Mouse (Mus musculus) embryonic fibroblast, embryonic 13.5 days (primary cell): Measurements from ENCODE around the gene Lmo7. TPM values are rescaled to one million over a fixed set of nuclear protein-coding genes. Genes with fewer than 3 reads are reported as not detected.

ENCODE experiments used
- H3K27ac ChIP-seq: 2 replicates; pipeline ENCODE4 v1.5.1; 2012; ENCODE audit warnings: low read length, control low read depth, inconsistent platforms; ENCODE audit not compliant: insufficient read depth
- H3K4me1 ChIP-seq: 2 replicates; pipeline ENCODE4 v1.6.1; 2011; ENCODE audit warnings: low read length; ENCODE audit not compliant: control insufficient read depth, insufficient read depth
- H3K4me3 ChIP-seq: 2 replicates; pipeline ENCODE4 v1.5.1; 2011; ENCODE audit warnings: mild to moderate bottlenecking, control low read depth, low read length; ENCODE audit not compliant: insufficient read depth
- CTCF ChIP-seq: IDR thresholded peaks from 2 replicates; pipeline ENCODE4 v1.5.1; 2011; ENCODE audit warnings: mild to moderate bottlenecking, control low read depth, low read length, moderate library complexity, borderline replicate concordance; ENCODE audit not compliant: insufficient read depth
- POLR2A ChIP-seq: IDR thresholded peaks from 2 replicates; pipeline ENCODE4 v1.6.1; 2011; ENCODE audit warnings: low read depth, mild to moderate bottlenecking, control low read depth, low read length, moderate library complexity
- polyA plus RNA-seq: library from polyadenylated mRNA; stranded (reverse); fragments of >200 nt; gene quantifications from 2 replicates; pipeline ENCODE4 v1.2.4, GENCODE M21; 2011; ENCODE audit warnings: low read depth; ENCODE audit not compliant: missing spikeins, insufficient read length

The Lmo7 gene
- 61.2 and 61.5 TPM in 2 replicates for polyA plus RNA-seq

DNA sequence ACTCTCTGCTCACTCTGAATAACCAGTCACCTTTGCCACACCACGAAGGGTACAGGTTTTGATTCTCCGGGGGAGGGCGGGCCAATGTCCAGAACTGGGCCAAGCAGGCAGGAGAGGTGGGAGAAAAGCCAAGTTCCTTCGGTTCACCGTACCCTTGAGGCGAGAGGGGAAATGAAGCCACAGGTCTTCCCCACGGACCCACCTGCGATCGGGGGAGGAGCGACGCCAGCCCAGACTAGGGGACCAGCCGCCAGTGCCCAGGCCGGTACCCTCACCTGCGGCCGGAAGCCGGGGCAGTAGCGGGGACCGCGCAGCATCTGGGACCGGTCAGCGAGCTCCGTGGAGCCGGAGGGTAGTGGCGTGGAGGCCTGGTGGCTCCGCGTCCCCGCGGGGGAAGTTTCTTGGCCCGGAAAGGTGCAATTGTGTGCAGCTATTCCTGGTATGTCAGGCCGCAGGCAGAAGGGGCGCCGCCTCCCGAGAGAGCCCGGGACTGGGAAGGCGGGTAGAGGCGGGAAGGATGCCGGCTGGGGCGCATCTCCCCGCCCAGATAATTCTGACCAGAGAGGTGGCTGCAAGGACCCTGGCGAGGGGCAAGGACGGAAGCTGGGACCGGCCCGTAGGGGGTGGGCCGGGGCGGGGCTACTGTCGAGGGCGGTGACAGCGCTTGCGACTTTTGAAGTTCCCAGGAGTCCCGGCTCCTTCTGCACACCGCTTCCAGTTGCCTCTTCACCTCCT, at the start of gene Lmo7, which contains the start of gene Gm9922:
Lmo7 (plus strand) TSS at position 721 of the 735 bp plus-strand sequence.
Gm9922 (minus strand) TSS at position 578 of the 735 bp plus-strand sequence.
- TF ChIP-seq POLR2A (peak; percentile 85), CTCF (no peak)
- H3K27ac ChIP-seq = peak within 1 kb of the TSS; percentile 41; the same call in 1 of the 2 replicates
- peaks cover 14% of the 10 kb centered on the region for H3K4me1 ChIP-seq
- H3K4me3 ChIP-seq = peak within 1 kb of the TSS; percentile 72

DNA sequence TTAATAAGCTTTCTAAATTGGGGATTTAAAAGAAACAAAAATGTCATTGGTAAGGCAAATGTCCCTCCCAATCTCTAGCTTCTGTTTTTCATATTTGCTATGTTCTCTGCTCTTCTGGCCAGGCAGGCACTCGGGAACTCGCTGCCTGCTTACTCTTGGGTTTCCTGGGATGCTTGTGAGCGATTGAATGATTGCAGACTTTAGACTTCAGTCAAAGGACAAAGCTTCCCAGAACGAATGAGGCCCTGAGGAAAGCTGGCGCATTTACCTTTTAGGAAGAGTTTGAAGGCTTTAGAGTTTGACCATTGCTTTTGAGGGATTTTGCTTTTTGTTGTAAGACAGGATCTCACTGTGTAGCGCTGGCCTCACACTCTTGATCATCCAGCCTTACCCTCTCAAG, 42.1 kb upstream of the Lmo7 start:
- TF ChIP-seq CTCF = no peak
- Histone ChIP-seq H3K27ac (no peak overlapping the region), H3K4me1 (no peaks in the 10 kb centered on the region), H3K4me3 (no peak overlapping the region)

GRCm38 (mm10) chr14:101688406-101688805, 41.4 kb upstream of the Lmo7 start:
- Histone ChIP-seq H3K4me3 (no peak overlapping the region), H3K27ac (no peak overlapping the region), H3K4me1 (no peaks in the 10 kb centered on the region)
- no peak for TF ChIP-seq POLR2A
- no peak for TF ChIP-seq CTCF

- Histone ChIP-seq H3K27ac (no peak overlapping the region), H3K4me3 (no peak overlapping the region), H3K4me1 (no peaks in the 10 kb centered on the region)
- TF ChIP-seq POLR2A = no peak
- TF ChIP-seq CTCF = no peak
These were observed 25.3 kb upstream of the Lmo7 start for GRCm38 (mm10) chr14:101704479-101704878.

DNA sequence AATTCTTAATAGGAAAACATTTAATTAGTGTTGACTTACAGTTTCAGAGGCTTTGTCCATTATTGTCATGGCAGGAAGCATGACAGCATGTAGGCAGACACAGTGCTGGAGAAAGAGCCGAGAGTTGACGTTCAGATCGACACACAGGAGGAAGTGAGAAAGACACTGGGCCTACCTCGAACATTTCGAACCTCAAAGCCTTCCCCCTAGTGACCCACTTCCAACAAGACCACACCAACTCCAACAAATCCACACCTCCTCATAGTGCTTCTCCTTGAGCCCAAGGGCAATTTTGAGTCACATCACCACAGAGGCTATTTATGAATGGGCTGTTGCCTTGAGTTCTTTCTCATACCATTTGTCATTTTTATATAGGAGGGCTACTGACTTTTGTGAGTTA, 22.7 kb upstream of the Lmo7 start:
- H3K27ac ChIP-seq = no peak overlapping the region
- no peak overlapping the region for H3K4me3 ChIP-seq
- no peak for TF ChIP-seq POLR2A
- TF ChIP-seq CTCF = no peak
- H3K4me1 ChIP-seq = no peaks in the 10 kb centered on the region

DNA sequence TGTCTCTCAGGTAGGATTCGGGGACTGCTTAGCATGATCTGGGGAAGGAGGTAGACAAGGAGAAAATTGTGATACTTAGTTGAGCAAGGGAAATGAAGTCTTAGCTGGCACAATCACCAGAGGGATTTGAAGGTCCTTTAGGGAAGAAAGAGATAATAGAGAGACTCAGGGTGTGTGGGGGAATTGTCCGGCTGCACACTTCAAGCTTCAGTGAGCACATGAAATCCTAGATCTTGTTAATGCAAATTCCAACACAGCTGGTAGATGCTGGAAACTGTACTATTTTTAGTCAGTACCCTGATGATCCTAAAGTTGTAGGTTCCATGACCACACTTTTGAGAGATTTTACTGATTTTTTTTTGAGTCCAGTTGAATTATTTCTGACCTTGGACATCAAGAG, 15.3 kb upstream of the Lmo7 start:
- Histone ChIP-seq H3K4me3 (no peak overlapping the region), H3K4me1 (peaks cover 3% of the 10 kb centered on the region; the same call in 1 of the 2 replicates), H3K27ac (no peak overlapping the region)
- no peak for TF ChIP-seq CTCF
- no peak for TF ChIP-seq POLR2A

GRCm38 (mm10) chr14:101729972-101730692, 375 bp downstream of the Lmo7 start:
- Histone ChIP-seq H3K4me3 (peak overlapping the region; percentile 72), H3K4me1 (peaks cover 14% of the 10 kb centered on the region), H3K27ac (peak overlapping the region; percentile 30; the same call in 1 of the 2 replicates)
- TF ChIP-seq POLR2A (no peak), CTCF (no peak)

- peaks cover 3% of the 10 kb centered on the region for H3K4me1 ChIP-seq
- H3K4me3 ChIP-seq = no peak overlapping the region
- H3K27ac ChIP-seq = no peak overlapping the region
- no peak for TF ChIP-seq CTCF
- TF ChIP-seq POLR2A = no peak
These were observed 4.0 kb downstream of the Lmo7 start for GRCm38 (mm10) chr14:101733542-101734303.

GRCm38 (mm10) chr14:101737501-101737900, 7.7 kb downstream of the Lmo7 start:
- Histone ChIP-seq H3K27ac (no peak overlapping the region), H3K4me1 (peaks cover 3% of the 10 kb centered on the region), H3K4me3 (no peak overlapping the region)
- TF ChIP-seq CTCF (no peak), POLR2A (no peak)

DNA sequence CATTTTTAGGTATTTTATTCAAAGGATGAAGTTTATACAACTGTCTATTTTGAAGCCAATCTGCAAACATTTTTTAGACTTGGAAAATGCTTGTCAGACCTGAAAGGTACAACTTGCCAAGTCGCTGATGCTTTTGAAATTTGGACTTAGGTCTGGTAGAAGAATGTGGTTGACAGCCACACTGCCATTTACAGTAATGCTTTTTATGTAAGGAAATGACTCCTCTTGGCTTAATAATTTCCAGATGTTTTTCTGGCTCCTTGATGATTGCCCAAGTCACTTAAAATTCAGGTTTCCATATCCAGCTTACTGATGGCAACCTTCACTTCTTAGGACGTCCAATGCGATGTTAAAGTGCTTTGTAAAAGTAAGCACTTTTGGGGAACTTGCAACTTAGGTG, 16.9 kb downstream of the Lmo7 start:
- Histone ChIP-seq H3K27ac (peak overlapping the region; percentile 96), H3K4me3 (no peak overlapping the region), H3K4me1 (peaks cover 22% of the 10 kb centered on the region)
- TF ChIP-seq POLR2A (no peak), CTCF (no peak)

- Histone ChIP-seq H3K27ac (no peak overlapping the region; the same call in 1 of the 2 replicates), H3K4me1 (peaks cover 22% of the 10 kb centered on the region)
- no peak for TF ChIP-seq POLR2A
- no peak for TF ChIP-seq CTCF
These were observed 18.1 kb downstream of the Lmo7 start for GRCm38 (mm10) chr14:101747811-101748210.

More at GRCm38 (mm10) chr14:101747811-101748210, 18.1 kb downstream of the Lmo7 start:
- H3K4me3 ChIP-seq = no peak overlapping the region
